Mouse (Mus musculus) megakaryocyte, embryonic 14.5 days (primary cell): Measurements from ENCODE around the gene Fam131b. TPM values are rescaled to one million over a fixed set of nuclear protein-coding genes. Genes with fewer than 3 reads are reported as not detected.

ENCODE experiments used
- H3K27me3 ChIP-seq: replicated peaks from 2 replicates; pipeline ENCODE3; 2012; ENCODE audit warnings: inconsistent platforms
- H3K36me3 ChIP-seq: replicated peaks from 2 replicates; pipeline ENCODE3; 2012; ENCODE audit warnings: low read length, inconsistent platforms, mixed read lengths
- H3K4me1 ChIP-seq: 2 replicates; pipeline ENCODE4 v1.6.1; 2012; ENCODE audit warnings: inconsistent platforms
- H3K4me3 ChIP-seq: replicated peaks from 2 replicates; pipeline ENCODE3; 2012; ENCODE audit warnings: moderate library complexity, mild to moderate bottlenecking, inconsistent platforms
- H3K9me3 ChIP-seq: 2 replicates; pipeline ENCODE4 v1.6.1; 2012; ENCODE audit warnings: inconsistent platforms
- FLI1 ChIP-seq: IDR thresholded peaks from 2 replicates; pipeline ENCODE4 v1.6.1; 2012; ENCODE audit warnings: low read length, inconsistent platforms, mixed read lengths
- GATA1 ChIP-seq: IDR thresholded peaks from 3 replicates; pipeline ENCODE4 v1.6.1; 2012; ENCODE audit warnings: mixed read lengths, low read length, inconsistent platforms, borderline replicate concordance
- polyA plus RNA-seq: library from polyadenylated mRNA; stranded (reverse); fragments of >175 nt; gene quantifications from 2 replicates; pipeline ENCODE4 v1.2.3, GENCODE M21; 2012; ENCODE audit warnings: low replicate concordance; ENCODE audit not compliant: insufficient read depth

Gene Fam131b
- polyA plus RNA-seq, 1 experiment = 0.41 TPM

DNA sequence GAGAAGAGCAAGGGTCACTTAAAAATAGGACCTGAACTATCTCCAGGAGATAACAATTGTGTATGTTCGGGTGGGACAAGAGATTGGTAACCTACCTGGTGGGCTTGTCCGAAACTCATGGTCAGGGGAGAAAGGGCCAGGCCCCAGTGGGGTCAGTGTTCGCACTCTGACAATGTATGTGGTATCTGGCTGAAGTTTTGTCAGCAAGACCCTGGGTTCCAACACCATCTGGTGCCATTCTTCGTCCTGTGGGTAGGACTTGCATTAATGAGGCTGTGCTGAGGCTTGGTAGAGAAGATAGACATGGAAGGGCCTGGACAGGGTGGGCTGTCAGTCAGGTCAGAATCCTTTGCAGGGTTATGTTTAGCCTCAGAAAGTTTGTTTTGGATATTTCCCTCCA lies 39.6 kb upstream of the Fam131b start:
- TF ChIP-seq GATA1 (no peak), FLI1 (no peak)
- Histone ChIP-seq H3K9me3 (no peaks in the 10 kb centered on the region), H3K36me3 (peaks cover 69% of the 10 kb centered on the region), H3K4me3 (no peak overlapping the region), H3K4me1 (peaks cover 69% of the 10 kb centered on the region), H3K27me3 (no peaks in the 10 kb centered on the region)

DNA sequence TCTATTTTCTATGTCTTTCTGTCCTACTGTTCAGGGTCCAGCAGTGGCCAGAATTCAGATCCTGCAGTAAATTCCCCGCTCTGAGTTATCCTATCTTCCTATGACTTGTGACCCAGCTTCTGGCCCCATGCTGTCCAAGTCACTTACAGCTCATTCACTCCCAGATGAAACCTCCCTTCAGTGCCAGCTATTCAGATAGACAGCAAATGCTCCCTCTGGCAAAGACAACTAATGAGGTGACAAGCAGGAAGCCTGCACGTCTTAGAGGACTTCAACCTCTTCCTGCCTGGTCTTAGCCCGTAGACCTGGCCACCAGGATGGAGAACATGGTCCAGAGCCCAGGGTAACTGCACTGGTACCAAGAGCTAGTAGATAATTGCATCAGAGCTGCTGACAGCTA lies 38.5 kb upstream of the Fam131b start:
- no peak overlapping the region for H3K4me3 ChIP-seq
- no peak for TF ChIP-seq FLI1
- TF ChIP-seq GATA1 = no peak
- peaks cover 80% of the 10 kb centered on the region for H3K36me3 ChIP-seq
- no peaks in the 10 kb centered on the region for H3K27me3 ChIP-seq
- no peaks in the 10 kb centered on the region for H3K9me3 ChIP-seq
- H3K4me1 ChIP-seq = peaks cover 80% of the 10 kb centered on the region

DNA sequence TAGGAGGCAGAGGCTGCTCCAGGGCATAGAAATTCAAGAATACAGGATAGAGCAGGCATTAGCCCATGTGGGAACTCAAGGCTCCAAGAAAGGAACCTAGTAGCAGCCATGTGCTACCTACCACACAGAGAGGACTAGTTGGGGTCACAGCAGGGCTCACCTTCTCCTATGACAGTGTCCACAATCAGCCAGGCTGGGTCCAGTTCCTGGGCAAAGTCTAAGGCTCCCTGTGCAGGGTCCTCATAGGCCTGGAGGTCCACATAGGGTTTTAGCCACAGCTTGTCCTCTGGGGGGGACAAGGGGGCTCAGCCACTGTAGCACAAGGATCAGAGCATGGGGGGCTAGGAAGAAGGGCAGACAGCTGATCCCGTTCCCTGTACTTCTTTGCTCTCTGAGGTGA lies 38.1 kb upstream of the Fam131b start:
- Histone ChIP-seq H3K9me3 (no peaks in the 10 kb centered on the region), H3K27me3 (no peaks in the 10 kb centered on the region), H3K36me3 (peaks cover 82% of the 10 kb centered on the region), H3K4me3 (peak overlapping the region; percentile 42), H3K4me1 (peaks cover 83% of the 10 kb centered on the region)
- TF ChIP-seq GATA1 (no peak), FLI1 (no peak)

DNA sequence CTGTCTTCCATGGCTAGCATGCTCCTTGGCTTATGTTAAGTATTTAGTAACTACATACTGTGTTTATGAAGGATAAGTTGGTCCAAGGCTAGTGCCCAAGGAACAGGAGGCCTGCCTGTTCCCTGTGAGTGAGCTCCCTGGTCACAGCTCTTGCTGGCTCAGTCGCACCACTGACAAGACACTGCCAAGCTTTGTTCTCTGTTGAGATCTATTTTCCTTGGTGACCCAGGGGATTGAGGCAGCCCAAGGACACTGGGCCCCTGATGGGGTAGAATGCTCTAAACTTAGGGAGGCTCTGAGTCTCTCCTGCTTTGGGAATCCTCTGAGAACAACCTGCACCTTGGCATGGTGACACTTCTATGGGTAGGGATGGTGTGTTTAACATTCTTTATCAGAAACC lies 37.6 kb upstream of the Fam131b start:
- peaks cover 85% of the 10 kb centered on the region for H3K36me3 ChIP-seq
- H3K4me3 ChIP-seq = peak overlapping the region; percentile 10
- TF ChIP-seq FLI1 = no peak
- TF ChIP-seq GATA1 = no peak
- no peaks in the 10 kb centered on the region for H3K27me3 ChIP-seq
- no peaks in the 10 kb centered on the region for H3K9me3 ChIP-seq
- H3K4me1 ChIP-seq = peaks cover 85% of the 10 kb centered on the region

DNA sequence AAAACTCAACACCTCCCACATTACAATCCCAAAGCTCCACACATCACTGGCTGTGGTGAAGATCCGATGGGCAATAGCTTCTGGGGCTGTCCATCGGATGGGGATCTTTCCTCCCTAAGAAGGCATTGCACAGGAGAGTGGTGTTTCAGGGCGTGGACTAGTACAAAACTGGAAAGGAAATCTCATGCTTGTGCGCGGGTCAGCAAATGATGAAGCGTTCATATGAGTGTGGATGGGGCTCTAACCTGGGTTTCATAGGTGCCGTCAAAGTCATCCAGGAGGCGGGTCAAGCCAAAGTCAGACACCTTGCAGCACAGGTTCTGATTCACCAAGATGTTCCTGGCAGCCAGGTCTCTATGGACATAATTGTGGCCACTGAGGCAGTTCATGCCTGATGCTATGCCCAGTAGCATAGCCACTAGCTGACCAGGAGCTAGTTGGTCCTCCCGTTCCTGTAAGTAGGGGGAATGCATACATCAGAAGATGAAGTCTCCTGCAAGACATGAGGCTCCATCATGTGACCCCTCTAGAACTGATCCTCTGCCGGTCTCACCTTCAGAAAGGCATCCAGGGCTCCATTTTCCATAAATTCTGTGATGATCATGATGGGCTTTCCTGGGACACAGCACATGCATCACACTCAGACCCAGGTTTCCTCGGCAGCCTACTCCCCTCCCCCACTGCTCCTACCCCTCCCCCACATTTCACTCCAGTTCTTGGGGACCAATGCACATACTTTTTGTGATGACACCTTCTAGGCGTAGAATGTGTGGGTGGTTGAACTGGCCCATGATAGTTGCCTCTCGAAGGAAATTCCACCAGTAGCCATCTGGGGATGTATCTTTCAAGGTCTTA lies 36.8 kb upstream of the Fam131b start:
- Histone ChIP-seq H3K27me3 (no peaks in the 10 kb centered on the region), H3K4me1 (peaks cover 94% of the 10 kb centered on the region), H3K36me3 (peaks cover 93% of the 10 kb centered on the region), H3K4me3 (peak overlapping the region; percentile 19), H3K9me3 (no peaks in the 10 kb centered on the region)
- TF ChIP-seq FLI1 (no peak), GATA1 (no peak)

DNA sequence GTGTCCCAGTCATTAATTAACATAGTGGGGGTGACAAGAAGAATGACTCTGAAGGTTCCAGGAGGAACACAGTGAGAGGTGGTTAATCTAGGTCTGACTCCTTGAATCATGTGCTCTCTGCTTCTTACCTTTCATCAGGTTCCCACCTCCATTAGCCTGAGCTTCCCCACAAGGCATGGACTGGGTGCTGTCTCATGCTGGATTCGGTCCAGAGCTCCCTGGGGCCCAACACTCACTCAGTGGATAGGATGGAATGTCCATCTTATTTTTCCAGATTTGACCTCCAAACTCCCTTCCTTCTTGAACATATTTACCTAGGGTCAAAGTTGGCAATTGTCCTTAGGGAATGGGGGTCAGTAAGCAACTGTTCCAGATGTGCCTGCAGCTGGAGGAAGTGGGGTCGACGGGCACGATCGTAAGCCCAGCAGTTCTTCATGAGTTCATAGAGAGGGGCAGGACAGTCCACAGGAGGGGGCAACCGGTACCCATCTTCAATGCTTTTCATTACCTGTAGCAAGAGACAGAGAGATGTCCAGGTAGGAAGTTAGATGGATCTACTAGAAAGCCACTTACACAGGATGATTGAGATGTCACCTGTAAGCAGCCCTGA lies 35.9 kb upstream of the Fam131b start:
- Histone ChIP-seq H3K9me3 (no peaks in the 10 kb centered on the region), H3K4me1 (peaks cover 100% of the 10 kb centered on the region), H3K36me3 (peaks cover 98% of the 10 kb centered on the region), H3K4me3 (no peak overlapping the region), H3K27me3 (no peaks in the 10 kb centered on the region)
- no peak for TF ChIP-seq GATA1
- TF ChIP-seq FLI1 = no peak

DNA sequence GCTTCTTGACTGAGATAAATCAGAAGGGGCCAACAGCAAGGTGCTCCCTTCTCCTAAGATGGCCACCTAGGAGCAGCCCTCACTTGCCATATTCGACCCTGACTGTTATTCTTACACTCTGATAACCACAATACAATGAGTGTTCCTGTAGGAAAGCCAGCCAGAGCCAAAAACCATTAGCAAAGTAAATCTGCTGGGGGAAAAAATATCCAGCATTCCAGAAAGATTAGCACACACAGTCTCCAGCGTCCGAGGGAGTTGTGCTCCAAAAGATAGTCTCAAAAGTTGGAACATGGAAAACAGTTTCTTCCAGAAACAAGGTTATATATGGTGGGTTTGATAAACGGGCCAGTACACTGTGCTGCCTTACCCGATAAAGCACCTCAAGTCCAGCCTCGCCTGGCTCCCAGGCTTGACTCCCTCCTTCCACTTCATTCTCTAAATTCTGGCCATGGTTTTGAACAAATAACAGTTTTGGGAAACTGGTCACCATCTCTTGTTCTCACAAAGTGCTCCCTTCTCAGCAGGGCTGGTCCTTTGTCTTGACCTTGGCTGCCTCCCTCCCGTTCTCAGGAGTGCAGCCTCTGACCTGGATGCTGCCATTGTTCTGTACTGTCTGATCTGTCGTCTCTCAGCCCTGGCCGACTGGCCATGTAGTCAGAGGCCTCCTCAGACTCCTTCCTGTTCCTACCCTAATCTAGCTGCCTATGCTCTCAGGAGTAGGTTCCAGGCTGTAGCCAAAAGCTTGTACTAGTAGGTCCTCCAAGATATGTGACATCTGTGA lies 35.1 kb upstream of the Fam131b start:
- Histone ChIP-seq H3K27me3 (no peaks in the 10 kb centered on the region), H3K4me1 (peaks cover 100% of the 10 kb centered on the region), H3K4me3 (peak overlapping the region; percentile 51), H3K9me3 (no peaks in the 10 kb centered on the region), H3K36me3 (peaks cover 98% of the 10 kb centered on the region)
- TF ChIP-seq FLI1 = no peak
- TF ChIP-seq GATA1 = no peak

DNA sequence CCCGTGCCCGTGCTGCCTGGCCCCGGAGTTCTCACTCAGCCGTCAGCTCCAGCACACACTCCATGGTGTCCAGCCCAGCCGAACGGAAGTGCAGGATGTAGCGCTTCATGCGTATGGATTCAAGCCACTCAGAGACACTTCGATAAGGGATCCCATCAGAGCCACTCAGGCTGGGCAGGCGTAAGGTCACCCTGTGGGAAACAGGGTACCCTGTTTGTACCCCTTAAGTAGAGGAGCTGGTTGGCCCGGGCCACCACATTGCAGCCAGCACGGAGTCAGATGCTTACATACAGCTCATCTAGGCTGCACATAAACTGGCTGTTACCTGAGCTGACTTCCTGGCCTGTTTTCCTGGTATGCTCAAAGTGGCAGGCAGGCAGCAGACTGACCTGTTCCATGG lies 34.5 kb upstream of the Fam131b start:
- H3K27me3 ChIP-seq = no peaks in the 10 kb centered on the region
- no peaks in the 10 kb centered on the region for H3K9me3 ChIP-seq
- TF ChIP-seq GATA1 (no peak), FLI1 (no peak)
- H3K4me3 ChIP-seq = peak overlapping the region; percentile 51
- peaks cover 98% of the 10 kb centered on the region for H3K36me3 ChIP-seq
- peaks cover 100% of the 10 kb centered on the region for H3K4me1 ChIP-seq

DNA sequence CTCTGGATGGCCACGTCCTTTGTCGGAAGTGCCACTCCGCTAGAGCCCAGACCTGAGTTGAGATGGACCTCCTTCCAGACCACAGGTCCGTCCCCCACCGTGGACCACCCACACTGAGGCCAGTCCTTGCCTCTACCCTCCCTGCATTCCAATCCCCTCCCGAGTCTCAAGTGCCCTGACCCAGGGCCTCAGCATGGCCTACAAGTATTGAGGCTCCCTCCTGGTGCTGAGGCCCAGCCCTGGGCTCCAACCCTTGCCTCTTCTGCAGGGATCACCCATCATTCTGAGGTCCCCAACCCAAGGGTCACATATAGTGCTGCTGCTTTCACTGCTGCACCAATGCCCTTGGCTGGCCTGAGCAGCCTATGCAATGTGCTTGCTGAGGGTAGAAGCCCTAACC lies 33.5 kb upstream of the Fam131b start:
- peak overlapping the region; percentile 59 for H3K4me3 ChIP-seq

DNA sequence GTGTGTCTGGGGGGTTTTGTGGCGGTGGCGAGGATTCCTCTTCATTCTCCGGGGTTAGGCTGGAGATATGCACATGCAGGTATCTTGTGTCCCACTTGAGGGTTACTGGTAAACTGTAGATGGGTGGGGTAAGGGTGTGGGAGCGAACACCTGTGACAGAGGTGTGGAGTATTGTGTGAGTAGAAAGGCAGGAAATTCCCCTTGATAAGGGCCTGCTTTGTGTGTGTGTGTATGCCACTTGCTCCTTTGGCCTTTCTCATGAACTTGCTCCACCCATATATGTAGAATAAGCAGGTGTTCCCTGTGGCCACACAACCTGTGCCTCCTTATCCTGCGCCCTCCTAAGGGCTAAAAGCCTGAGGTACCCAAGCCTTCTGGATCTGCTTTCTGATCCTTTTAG lies 32.5 kb upstream of the Fam131b start:
- Histone ChIP-seq H3K4me1 (peaks cover 99% of the 10 kb centered on the region), H3K36me3 (peaks cover 99% of the 10 kb centered on the region), H3K27me3 (no peaks in the 10 kb centered on the region), H3K9me3 (no peaks in the 10 kb centered on the region), H3K4me3 (peak overlapping the region; percentile 98)
- TF ChIP-seq GATA1 (no peak), FLI1 (no peak)

More for the DNA sequence above, 33.5 kb upstream of the Fam131b start:
- H3K9me3 ChIP-seq = no peaks in the 10 kb centered on the region
- peaks cover 100% of the 10 kb centered on the region for H3K4me1 ChIP-seq
- peaks cover 99% of the 10 kb centered on the region for H3K36me3 ChIP-seq
- TF ChIP-seq FLI1 (no peak), GATA1 (no peak)
- H3K27me3 ChIP-seq = no peaks in the 10 kb centered on the region
